Mouse (Mus musculus) G1E-ER4 (cell line): ENCODE measurements around the gene Dhx34. TPM values are rescaled to one million over a fixed set of nuclear protein-coding genes. Genes with fewer than 3 reads are reported as not detected.

Experiments used
- GATA1 ChIP-seq: IDR thresholded peaks from one replicate; pipeline ENCODE4 v1.8.0; 2012; ENCODE audit warnings: low read length, inconsistent platforms
- polyA plus RNA-seq: library from polyadenylated mRNA; stranded (reverse); fragments of >175 nt; gene quantifications from 2 replicates; pipeline ENCODE4 v1.2.3, GENCODE M21; 2012

Dhx34 gene
- polyA plus RNA-seq, 1 experiment = 27.1 TPM

DNA sequence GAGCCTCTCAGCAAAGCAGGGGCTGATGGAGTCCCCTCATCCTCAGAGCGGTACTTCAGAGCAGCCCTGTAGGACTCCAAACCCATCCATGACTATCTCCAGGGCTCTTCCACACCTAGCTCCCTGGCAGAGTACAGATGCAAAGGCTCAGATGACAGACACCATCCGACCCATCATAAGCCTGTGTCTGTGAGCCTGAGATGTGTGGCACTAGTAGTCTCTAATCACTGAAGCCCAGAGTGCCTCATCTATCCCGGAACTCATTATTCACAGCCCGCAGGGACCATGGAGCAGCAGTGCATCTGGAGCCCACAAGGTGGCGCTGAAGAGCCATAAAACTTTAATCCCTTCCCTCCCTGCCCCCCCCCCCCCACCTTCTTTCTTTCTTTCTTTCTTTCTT is 29.5 kb downstream of the Dhx34 start:
- TF ChIP-seq GATA1 = no peak

GRCm38 (mm10) chr7:16187494-16187893 is 34.3 kb downstream of the Dhx34 start:
- no peak for TF ChIP-seq GATA1

GRCm38 (mm10) chr7:16183663-16184062 is 38.2 kb downstream of the Dhx34 start:
- no peak for TF ChIP-seq GATA1

GRCm38 (mm10) chr7:16178114-16178513 is 43.7 kb downstream of the Dhx34 start:
- no peak for TF ChIP-seq GATA1

- no peak for TF ChIP-seq GATA1
These were observed 46.3 kb downstream of the Dhx34 start for GRCm38 (mm10) chr7:16175542-16175931.

- TF ChIP-seq GATA1 = no peak
These were observed 47.0 kb downstream of the Dhx34 start, which contains the start of gene Meis3 for GRCm38 (mm10) chr7:16174597-16175541. Meis3 (plus strand) TSS chr7:16175090.

GRCm38 (mm10) chr7:16173146-16173545 is 48.7 kb downstream of the Dhx34 start:
- no peak for TF ChIP-seq GATA1

GRCm38 (mm10) chr7:16172586-16173140 is 49.2 kb downstream of the Dhx34 start:
- no peak for TF ChIP-seq GATA1

- TF ChIP-seq GATA1 = no peak
These were observed 49.7 kb downstream of the Dhx34 start for GRCm38 (mm10) chr7:16172141-16172581.

GRCm38 (mm10) chr7:16162036-16162435 is 59.8 kb downstream of the Dhx34 start:
- TF ChIP-seq GATA1 = no peak

DNA sequence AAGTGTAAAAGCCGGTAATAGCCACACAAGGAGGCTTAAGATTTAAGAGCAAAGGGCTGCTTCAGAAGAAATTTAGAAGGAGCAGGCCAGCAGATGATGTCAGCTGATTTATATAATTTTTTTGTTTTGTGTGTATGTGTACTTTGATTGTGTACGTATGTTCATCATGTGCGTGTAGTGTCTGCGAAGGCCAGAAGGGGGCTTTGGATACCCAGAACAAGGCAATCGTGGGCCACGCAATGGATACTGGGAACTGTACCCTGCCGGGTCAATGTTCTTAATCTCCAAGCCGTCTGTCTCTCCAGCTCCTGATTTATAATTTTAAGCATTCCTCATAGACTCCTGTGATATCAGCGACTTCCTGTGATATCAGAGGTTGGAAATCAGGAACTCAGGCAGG is 60.5 kb downstream of the Dhx34 start:
- TF ChIP-seq GATA1 = no peak

GRCm38 (mm10) chr7:16160702-16161101 is 61.1 kb downstream of the Dhx34 start:
- no peak for TF ChIP-seq GATA1

GRCm38 (mm10) chr7:16158735-16159134 is 63.1 kb downstream of the Dhx34 start:
- no peak for TF ChIP-seq GATA1

DNA sequence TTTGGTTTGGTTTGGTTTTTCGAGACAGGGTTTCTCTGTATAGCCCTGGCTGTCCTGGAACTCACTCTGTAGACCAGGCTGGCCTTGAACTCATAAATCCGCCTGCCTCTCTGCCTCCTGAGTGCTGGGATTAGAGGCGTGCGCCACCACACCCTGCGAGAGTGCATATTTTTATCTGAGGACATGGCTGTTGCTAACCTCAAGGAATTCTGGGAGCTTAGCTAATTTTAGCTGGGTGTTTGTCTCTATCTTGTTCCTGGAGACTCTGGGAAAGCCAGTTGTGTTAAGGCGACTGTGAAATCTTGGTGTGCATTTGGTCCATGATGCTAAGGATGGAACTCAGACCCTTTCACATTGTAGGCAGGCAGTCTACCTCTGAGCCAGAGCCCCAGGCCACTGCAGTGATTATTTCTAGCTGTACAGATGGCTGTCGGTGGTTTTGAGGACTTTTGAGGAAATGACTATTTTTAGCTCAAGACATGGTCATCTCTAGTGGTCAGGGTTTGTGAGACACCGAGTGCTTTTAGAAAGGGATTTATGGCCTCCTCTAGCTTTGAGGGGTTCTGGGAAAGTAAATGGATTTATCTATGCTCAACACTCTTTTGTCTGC is 65.6 kb downstream of the Dhx34 start:
- TF ChIP-seq GATA1 = no peak

- no peak for TF ChIP-seq GATA1
These were observed 66.5 kb downstream of the Dhx34 start for GRCm38 (mm10) chr7:16155132-16155872.

GRCm38 (mm10) chr7:16153522-16153921 is 68.3 kb downstream of the Dhx34 start:
- TF ChIP-seq GATA1 = no peak
